Mouse (Mus musculus) C2C12 (cell line): Measurements from ENCODE around the gene Spata13. TPM values are rescaled to one million over a fixed set of nuclear protein-coding genes. Genes with fewer than 3 reads are reported as not detected.

Experiments
- H3K27me3 ChIP-seq: one replicate; pipeline ENCODE4 v1.6.1; 2011; ENCODE audit not compliant: control insufficient read depth, insufficient read depth, insufficient read length
- H3K36me3 ChIP-seq: one replicate; pipeline ENCODE4 v1.6.1; 2011; ENCODE audit not compliant: control insufficient read depth, insufficient read depth
- H3K4me3 ChIP-seq: one replicate; pipeline ENCODE4 v1.5.1; 2011; ENCODE audit warnings: mild to moderate bottlenecking, control low read depth; ENCODE audit not compliant: poor library complexity, insufficient read depth, severe bottlenecking
- H3K79me2 ChIP-seq: one replicate; pipeline ENCODE4 v1.6.1; 2011; ENCODE audit not compliant: control insufficient read depth, insufficient read depth
- H3K79me3 ChIP-seq: one replicate; pipeline ENCODE4 v1.6.1; 2011; ENCODE audit warnings: low read depth, control low read depth
- H3ac ChIP-seq: one replicate; pipeline ENCODE3; 2011; ENCODE audit warnings: low read depth; ENCODE audit not compliant: control insufficient read depth, insufficient read length
- CEBPB ChIP-seq: IDR thresholded peaks from one replicate; pipeline ENCODE4 v1.6.1; 2011; ENCODE audit warnings: low read depth, mild to moderate bottlenecking, control low read depth, moderate library complexity
- CTCF ChIP-seq: IDR thresholded peaks from one replicate; pipeline ENCODE4 v1.5.1; 2011; ENCODE audit not compliant: control insufficient read depth, insufficient read depth, insufficient read length
- FOSL1 ChIP-seq: IDR thresholded peaks from one replicate; pipeline ENCODE4 v1.8.0; 2011; ENCODE audit warnings: mild to moderate bottlenecking, low read length; ENCODE audit not compliant: poor library complexity, insufficient read depth, severe bottlenecking
- MAX ChIP-seq: IDR thresholded peaks from one replicate; pipeline ENCODE4 v1.6.1; 2011; ENCODE audit warnings: mild to moderate bottlenecking, control low read depth
- MYOD1 ChIP-seq: IDR thresholded peaks from one replicate; pipeline ENCODE4 v1.6.1; 2011; ENCODE audit warnings: low read depth; ENCODE audit not compliant: control insufficient read depth, insufficient read length
- MYOG ChIP-seq: IDR thresholded peaks from one replicate; pipeline ENCODE4 v1.6.1; 2011; ENCODE audit not compliant: control insufficient read depth, insufficient read length; ENCODE audit errors: extremely low read depth
- USF1 ChIP-seq: IDR thresholded peaks from one replicate; pipeline ENCODE4 v1.6.1; 2011; ENCODE audit warnings: low read depth, mild to moderate bottlenecking, control low read depth, moderate library complexity
- polyA plus RNA-seq: library from polyadenylated mRNA; unstranded; fragments of >200 nt; fragmentation: generic; extraction: Trizol; gene quantifications from one replicate; pipeline ENCODE4 v1.2.1, GENCODE M21; 2012; ENCODE audit warnings: missing spikeins

The Spata13 gene
- polyA plus RNA-seq, 1 experiment = 0.40 TPM

- H3K79me2 ChIP-seq = no peaks in the 10 kb centered on the region
- no peak overlapping the region for H3K4me3 ChIP-seq
- no peaks in the 10 kb centered on the region for H3K36me3 ChIP-seq
- no peak for TF ChIP-seq USF1
- no peak for TF ChIP-seq MAX
- no peak for TF ChIP-seq CEBPB
- no peak for TF ChIP-seq MYOD1
- TF ChIP-seq MYOG = no peak
- no peak for TF ChIP-seq FOSL1
- no peak for TF ChIP-seq CTCF
- H3K79me3 ChIP-seq = no peaks in the 10 kb centered on the region
- no peaks in the 10 kb centered on the region for H3K27me3 ChIP-seq
- H3ac ChIP-seq = no peak overlapping the region
These were observed 120.0 kb downstream of the Spata13 start for GRCm38 (mm10) chr14:60753801-60754126.

- H3K79me3 ChIP-seq = no peaks in the 10 kb centered on the region
- no peaks in the 10 kb centered on the region for H3K79me2 ChIP-seq
- no peak overlapping the region for H3ac ChIP-seq
- no peaks in the 10 kb centered on the region for H3K27me3 ChIP-seq
- H3K4me3 ChIP-seq = no peak overlapping the region
- no peaks in the 10 kb centered on the region for H3K36me3 ChIP-seq
- TF ChIP-seq MAX (no peak), FOSL1 (no peak), CEBPB (no peak), USF1 (no peak), CTCF (no peak), MYOD1 (no peak), MYOG (no peak)
These were observed 120.9 kb downstream of the Spata13 start for GRCm38 (mm10) chr14:60754656-60755055.

- Histone ChIP-seq H3K79me3 (no peaks in the 10 kb centered on the region), H3ac (no peak overlapping the region), H3K4me3 (no peak overlapping the region), H3K36me3 (no peaks in the 10 kb centered on the region), H3K79me2 (no peaks in the 10 kb centered on the region), H3K27me3 (no peaks in the 10 kb centered on the region)
- TF ChIP-seq MAX (no peak), MYOD1 (no peak), CEBPB (no peak), MYOG (no peak), CTCF (no peak), FOSL1 (no peak), USF1 (no peak)
These were observed 122.5 kb downstream of the Spata13 start for GRCm38 (mm10) chr14:60756271-60756670.

- Histone ChIP-seq H3K4me3 (no peak overlapping the region), H3ac (no peak overlapping the region), H3K27me3 (no peaks in the 10 kb centered on the region), H3K79me2 (no peaks in the 10 kb centered on the region), H3K79me3 (no peaks in the 10 kb centered on the region), H3K36me3 (no peaks in the 10 kb centered on the region)
- TF ChIP-seq MAX = no peak
- no peak for TF ChIP-seq CEBPB
- TF ChIP-seq CTCF = no peak
- TF ChIP-seq MYOG = no peak
- TF ChIP-seq FOSL1 = no peak
- TF ChIP-seq MYOD1 = no peak
- TF ChIP-seq USF1 = no peak
These were observed 123.5 kb downstream of the Spata13 start for GRCm38 (mm10) chr14:60757265-60757664.

- Histone ChIP-seq H3ac (no peak overlapping the region), H3K79me3 (no peaks in the 10 kb centered on the region), H3K27me3 (no peaks in the 10 kb centered on the region), H3K4me3 (no peak overlapping the region), H3K36me3 (no peaks in the 10 kb centered on the region), H3K79me2 (no peaks in the 10 kb centered on the region)
- TF ChIP-seq MYOD1 = no peak
- TF ChIP-seq CEBPB = no peak
- TF ChIP-seq MYOG = no peak
- no peak for TF ChIP-seq CTCF
- TF ChIP-seq MAX = no peak
- no peak for TF ChIP-seq FOSL1
- no peak for TF ChIP-seq USF1
These were observed 123.9 kb downstream of the Spata13 start for GRCm38 (mm10) chr14:60757722-60758121.

- Histone ChIP-seq H3K79me3 (no peaks in the 10 kb centered on the region), H3K79me2 (no peaks in the 10 kb centered on the region), H3K27me3 (no peaks in the 10 kb centered on the region), H3K4me3 (no peak overlapping the region), H3K36me3 (no peaks in the 10 kb centered on the region), H3ac (no peak overlapping the region)
- TF ChIP-seq USF1 (no peak), CEBPB (no peak), MAX (no peak), FOSL1 (no peak), CTCF (no peak), MYOG (no peak), MYOD1 (no peak)
These were observed 125.3 kb downstream of the Spata13 start for GRCm38 (mm10) chr14:60759097-60759496.
